Mouse (Mus musculus) leukemia stem cell, adult 10-12 weeks (primary cell): ENCODE data around the gene Gm17581. TPM values are rescaled to one million over a fixed set of nuclear protein-coding genes. Genes with fewer than 3 reads are reported as not detected.

Experiments used
- polyA plus RNA-seq: library from polyadenylated mRNA; stranded (reverse); fragments of >175 nt; gene quantifications from 2 replicates; pipeline ENCODE4 v1.2.3, GENCODE M21; 2012; ENCODE audit warnings: low replicate concordance

The Gm17581 gene
- polyA plus RNA-seq, result not detected in 2 replicates

DNA sequence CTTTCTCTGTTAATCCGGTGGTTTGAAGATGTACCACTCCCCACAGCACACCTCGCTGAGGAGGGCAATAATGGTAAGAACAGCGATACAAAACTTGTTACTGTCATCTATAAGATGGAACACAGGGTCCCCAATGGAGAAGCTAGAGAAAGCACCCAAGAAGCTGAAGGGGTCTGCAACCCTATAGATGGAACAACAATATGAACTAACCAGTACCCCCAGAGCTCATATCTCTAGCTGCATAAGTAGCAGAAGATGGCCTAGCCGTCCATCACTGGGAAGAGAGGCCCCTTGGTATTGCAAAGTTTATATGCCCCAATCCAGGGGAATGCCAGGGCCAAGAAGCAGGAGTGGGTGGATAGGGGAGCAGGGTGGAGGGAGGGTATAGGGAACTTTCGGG, at the start of gene Gm17581:
Gene Gm17581, minus strand, starts transcription at position 101 of the 400 bp plus-strand sequence.

GRCm38 (mm10) chr2:155774927-155775684, 39.4 kb upstream of the Gm17581 start, which contains the start of gene Mmp24:
Mmp24 (plus strand) TSS chr2:155775342.

DNA sequence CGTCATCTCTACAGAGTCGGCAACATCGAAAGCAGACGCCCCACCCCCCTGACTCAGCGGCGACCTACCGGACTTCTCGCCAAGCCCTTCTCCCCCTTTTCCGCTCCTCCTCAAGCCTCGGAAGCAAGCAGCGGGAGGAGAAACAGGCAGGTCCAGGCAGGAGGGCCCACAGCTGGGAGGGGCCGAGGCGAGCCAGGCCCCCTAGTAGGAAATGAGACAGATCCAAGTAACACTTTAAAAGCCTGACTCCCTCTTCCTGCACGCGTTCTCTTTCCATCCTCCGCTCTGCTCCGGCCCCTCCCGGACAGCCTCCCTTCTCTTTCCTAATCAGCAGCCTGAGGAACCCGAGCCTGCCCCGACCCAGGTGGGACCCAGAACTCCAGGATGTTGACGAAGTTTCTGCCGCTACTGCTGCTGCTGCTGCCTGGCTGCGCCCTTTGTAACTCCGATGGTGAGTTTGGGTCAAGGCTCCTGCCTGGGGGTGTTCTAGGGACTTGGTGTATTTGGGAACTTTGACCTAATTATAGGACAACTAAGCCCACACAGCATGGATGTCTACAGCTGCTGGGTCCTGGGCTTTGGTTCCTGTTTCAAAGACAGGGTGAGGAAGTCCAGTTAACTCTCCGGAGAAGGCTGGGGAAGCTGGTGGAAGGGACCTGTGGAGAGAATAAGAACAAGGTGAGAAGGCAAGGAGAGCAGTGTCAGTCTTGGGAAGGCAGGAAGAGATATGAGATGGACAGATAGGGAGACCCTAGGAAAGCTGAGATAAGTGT, 15.5 kb upstream of the Gm17581 start, which contains the start of gene Procr:
Gene Procr, plus strand, starts transcription at position 104 of the 773 bp plus-strand sequence.

DNA sequence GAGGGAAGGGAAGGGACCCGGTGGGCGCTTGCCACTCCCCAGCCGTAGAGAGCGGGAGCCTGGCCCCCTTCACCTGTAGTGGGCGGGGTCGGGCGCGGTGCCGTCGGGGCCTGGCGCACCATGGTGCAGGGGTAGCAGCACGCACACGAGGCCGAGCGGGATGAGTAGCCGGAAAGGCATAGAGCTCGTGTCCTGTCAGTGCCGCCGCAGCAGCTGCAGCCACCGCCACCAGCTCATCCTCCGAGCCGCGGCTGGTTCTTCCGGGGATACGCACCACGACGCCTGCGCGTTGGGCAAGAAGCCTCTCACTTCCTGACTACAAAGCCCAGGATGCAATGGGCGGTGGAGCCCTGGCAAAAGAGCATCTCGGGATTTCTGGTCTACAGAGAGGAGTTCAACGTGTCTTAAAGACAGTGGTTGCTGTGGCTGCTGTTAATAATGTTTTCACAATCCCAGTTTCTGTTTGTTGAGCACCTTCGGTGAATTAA, 6.5 kb downstream of the Gm17581 start, which contains the start of gene Edem2:
Gene Edem2, minus strand, starts transcription at position 318 of the 488 bp plus-strand sequence.

GRCm38 (mm10) chr2:155691723-155692493, 43.8 kb downstream of the Gm17581 start, which contains the start of gene Trpc4ap:
Trpc4ap (minus strand) TSS chr2:155692384.

Other genes starting within 250 kb of the Gm17581 start
- gene Acss2, start 217.9 kb downstream of the Gm17581 start, polyA plus RNA-seq, result 6.8 and 22.3 TPM in 2 replicates
- gene Ggt7, start 217.6 kb downstream of the Gm17581 start, polyA plus RNA-seq, result 0.42 and 2.8 TPM in 2 replicates
- gene Gss, start 143.1 kb downstream of the Gm17581 start, polyA plus RNA-seq, result 17.2 and 20.6 TPM in 2 replicates
- 2.6 and 5.9 TPM in 2 replicates for gene Myh7b, start 124.7 kb downstream of the Gm17581 start, polyA plus RNA-seq
- gene Trpc4ap, start 43.5 kb downstream of the Gm17581 start, polyA plus RNA-seq, result 79.6 and 93.0 TPM in 2 replicates
- 52.9 and 96.9 TPM in 2 replicates for gene Edem2, start 6.4 kb downstream of the Gm17581 start, polyA plus RNA-seq
- gene Procr, start 15.3 kb upstream of the Gm17581 start, polyA plus RNA-seq, result 0.71 and 3.0 TPM in 2 replicates
- gene Mmp24, start 39.5 kb upstream of the Gm17581 start, polyA plus RNA-seq, result not detected in 2 replicates
- 34.6 and 39.0 TPM in 2 replicates for gene BC029722, start 83.6 kb upstream of the Gm17581 start, polyA plus RNA-seq
- 525 and 574 TPM in 2 replicates for gene Eif6, start 91.1 kb upstream of the Gm17581 start, polyA plus RNA-seq
- not detected in 2 replicates for gene Fam83c, start 99.0 kb upstream of the Gm17581 start, polyA plus RNA-seq
- 1.9 and 2.0 TPM in 2 replicates for gene Uqcc1, start 194.4 kb upstream of the Gm17581 start, polyA plus RNA-seq
- gene Gm15557, start 204.9 kb upstream of the Gm17581 start, polyA plus RNA-seq, result 0.25 TPM in 1 of 2 replicates, not detected in the other
- 0.31 and 0.70 TPM in 2 replicates for gene Gdf5, start 209.5 kb upstream of the Gm17581 start, polyA plus RNA-seq
- gene Cep250, start 220.6 kb upstream of the Gm17581 start, polyA plus RNA-seq, result 13.3 and 14.7 TPM in 2 replicates